Mouse (Mus musculus) granulocyte monocyte progenitor cell, adult 5-6 weeks (primary cell): ENCODE results near the gene Lrig1. TPM values are rescaled to one million over a fixed set of nuclear protein-coding genes. Genes with fewer than 3 reads are reported as not detected.
"Not testable (repeated sequence)": the region's sequence is repeated elsewhere in the genome, so short reads cannot be mapped to it uniquely, and the experiment has no call there.

Experiments
- ATAC-seq: replicated peaks from 2 replicates; pipeline ENCODE4 v1.8.0; 2016; ENCODE audit warnings: mild to moderate bottlenecking, moderate TSS enrichment, inconsistent platforms; ENCODE audit not compliant: poor library complexity, severe bottlenecking
- total RNA-seq, 2 experiments: library from RNA; stranded (forward) in 1 of 2; stranded (reverse) in 1 of 2; fragments of 200-712, 200-1000 nt in 1 of 2; fragments of >200 nt in 1 of 2; fragmentation: Nextera tagmentation in 1 of 2; gene quantifications; 2 replicates each; pipeline ENCODE4 v1.2.3; 2014 to 2017

Gene Lrig1
- total RNA-seq, 2 experiments from 2014 or later, result 0.37 TPM; not detected in 1

DNA sequence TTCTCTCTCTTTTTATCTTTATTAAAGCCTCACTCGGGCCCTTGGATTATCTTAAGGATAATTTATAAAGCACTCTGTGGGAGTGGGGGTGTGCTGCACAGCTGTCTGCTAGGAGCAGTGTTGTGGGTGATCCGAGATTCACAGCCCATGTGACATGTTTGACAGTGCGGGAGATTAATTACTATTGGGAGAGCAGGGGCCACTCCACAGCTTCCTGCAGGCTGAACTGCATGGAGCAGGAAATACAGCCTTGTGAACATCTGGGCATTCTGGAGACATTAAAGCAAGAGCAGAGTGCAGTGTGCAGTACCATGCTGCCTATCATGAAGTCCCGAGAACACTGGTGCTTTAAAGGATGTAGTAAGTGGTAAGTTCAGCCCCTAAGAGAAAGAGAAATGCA, 107.2 kb downstream of the Lrig1 start:
- no peak for ATAC-seq

DNA sequence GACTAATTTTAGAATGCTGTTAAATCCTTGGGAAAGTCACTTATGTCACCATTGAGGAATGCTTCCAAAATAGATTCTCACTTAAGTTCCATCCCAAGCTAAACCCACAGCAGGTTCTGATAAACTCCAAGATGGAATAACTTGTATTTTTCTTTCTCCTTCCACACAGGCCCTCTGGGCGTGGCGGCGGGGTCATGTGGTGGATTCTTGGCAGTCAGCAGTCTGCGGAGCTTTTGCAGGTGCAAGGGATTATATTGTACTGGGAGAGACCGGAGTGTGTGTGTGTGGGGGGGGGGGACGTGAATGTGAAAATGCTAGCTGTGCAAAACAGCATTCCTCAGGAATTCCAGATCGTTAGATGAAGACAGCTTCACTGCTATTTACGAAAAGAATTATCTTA, 107.7 kb downstream of the Lrig1 start:
- ATAC-seq, result no peak

DNA sequence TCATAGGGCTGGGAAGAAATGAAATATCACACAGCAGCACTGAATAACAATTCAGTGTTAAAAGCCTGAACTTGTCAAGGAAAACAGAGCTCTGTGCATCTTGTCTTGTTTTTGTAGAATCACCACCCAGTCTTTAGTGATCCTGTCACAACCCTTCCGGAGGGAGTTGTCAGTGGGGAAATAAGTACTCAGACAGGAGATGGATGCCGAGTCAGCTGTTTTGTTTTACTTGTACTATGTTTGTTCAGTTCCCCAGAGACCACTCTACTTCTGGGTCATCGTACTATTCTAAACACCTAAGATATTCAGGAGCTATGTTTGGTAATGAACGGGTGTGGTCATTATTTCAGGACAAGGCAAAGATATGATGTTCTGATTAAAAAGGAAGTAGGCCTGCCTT, 111.6 kb downstream of the Lrig1 start:
- ATAC-seq, result no peak

DNA sequence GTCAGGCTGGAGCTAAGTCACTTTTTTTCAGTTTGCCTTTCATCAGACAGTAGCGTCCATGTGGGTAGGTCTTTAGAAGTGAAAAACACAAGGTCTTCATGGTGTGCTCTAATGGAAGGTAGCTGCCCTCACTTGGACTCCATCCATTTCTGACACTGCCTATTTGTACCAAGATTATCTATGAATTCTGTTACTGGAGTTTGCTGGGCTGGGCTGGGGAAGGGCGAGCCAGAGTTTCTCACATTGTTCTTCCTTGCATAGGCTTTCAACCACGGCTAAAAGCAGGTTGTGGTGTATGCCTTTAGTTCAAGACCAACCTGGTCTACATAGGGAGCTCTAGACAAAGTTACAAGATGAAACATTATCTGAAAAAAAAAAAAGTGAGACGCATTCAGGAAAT, 115.0 kb downstream of the Lrig1 start:
- no peak for ATAC-seq

DNA sequence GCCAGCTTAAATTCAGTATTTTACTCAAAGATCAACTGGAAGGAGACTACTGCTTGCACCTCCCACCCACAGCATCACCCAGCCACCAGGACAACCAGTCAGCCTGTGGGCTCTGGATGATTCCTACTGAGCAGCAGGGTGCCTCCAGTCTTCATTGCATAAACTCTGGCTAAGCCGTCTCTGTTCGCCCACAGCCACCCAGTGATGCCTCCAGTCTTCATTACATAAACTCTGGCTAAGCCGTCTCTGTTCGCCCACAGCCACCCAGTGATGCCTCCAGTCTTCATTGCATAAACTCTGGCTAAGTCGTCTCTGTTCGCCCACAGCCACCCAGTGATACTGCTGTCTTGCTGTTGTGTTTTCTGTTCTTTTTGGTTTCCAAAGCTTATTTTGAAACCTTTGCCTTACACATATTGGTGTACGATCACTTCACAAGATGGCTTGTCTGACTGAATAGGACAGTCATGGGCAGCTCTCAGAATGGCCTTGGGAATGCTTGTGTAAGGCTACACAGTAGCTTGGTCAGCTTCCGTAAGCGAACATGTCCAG, 115.7 kb downstream of the Lrig1 start:
- ATAC-seq, result no peak

DNA sequence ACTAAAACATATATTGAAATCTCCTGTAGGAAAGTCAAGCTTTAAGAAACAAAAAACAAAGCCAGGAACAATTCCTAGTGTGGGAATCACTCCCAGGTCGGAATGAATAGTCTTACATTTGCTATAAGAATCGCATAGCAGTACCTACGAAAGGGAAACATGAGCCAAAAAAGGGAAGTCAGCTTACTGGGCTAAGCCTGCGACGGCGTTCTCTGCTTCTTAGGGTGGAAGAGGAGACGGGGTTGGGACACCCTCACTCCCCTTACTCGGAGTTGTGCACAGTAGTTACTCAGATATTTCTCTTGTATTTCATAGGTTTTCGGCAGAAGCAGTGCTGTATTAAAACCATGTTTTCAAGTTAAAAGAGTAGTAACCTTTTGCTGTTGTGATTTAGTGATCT, 117.9 kb downstream of the Lrig1 start:
- peak; percentile 80 for ATAC-seq

DNA sequence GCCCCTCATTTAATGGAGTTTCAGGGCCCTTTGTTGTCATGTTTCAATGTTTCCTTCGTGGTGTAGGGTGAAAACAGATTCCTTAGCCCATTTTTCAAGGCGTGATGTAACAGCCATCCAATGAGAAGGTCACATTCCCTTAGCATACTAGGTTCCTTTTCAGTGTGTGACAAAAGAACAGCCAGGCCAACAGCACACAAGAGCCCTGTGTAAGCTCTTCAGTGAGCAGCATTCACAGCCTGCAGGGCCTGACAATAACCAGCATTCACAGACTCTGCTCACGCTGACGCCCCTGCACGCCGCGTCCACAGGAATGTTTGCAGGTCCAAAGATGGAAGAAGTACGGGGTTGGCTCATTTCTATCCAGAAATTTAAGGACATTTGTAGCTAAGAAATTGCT, 122.0 kb downstream of the Lrig1 start:
- no peak for ATAC-seq

DNA sequence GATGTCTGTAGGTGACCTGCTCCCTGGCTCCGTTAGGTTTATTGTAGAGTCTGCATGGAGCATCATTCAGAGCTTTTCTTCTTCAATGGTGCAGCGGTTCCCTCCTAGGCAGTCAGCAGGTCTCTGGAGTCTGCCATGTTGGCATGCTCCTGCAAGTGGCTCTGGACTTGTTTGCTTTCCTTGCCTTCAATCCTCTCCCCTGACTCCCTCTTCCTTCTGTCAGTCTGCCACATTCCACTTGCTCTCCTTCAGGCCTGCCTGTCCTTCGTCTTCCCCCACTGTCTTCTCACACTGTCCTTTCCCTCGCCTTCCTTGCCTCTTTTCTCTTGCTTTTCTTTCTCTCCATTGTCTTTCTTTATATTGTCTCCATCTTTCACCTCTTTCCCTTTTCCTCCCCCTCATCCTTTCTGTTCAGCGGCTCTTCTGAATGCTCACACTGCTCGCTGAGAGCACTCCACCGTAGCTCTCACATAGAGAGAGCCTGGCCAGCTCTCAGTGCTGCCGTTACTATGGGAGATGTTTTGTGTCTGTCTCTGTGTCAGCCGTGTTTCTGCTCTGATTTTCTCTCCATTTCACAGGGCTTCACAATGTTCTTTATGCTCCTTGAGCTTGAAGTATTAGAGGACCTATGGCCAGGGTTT, 124.3 kb downstream of the Lrig1 start:
- ATAC-seq, result no peak

DNA sequence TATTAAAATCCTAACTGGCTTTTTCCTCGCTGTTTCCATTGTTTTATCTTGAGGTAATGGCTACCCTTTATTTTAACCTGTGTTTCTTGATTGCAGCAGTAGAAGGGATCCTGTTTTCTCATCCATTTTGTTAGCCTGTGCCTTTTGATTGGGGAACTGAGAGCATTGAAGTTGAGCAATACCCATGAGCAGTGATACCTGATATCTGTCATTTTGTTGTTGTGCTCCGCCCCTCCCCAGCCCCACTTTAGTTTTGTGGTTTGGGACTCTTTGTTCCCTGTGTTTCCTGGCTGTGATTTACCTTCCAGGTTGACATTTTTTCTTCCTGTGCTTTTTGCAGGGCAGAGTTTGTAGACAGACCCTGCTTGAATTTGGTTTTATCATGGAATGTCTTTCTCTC, 131.9 kb downstream of the Lrig1 start:
- ATAC-seq, result peak; percentile 58

DNA sequence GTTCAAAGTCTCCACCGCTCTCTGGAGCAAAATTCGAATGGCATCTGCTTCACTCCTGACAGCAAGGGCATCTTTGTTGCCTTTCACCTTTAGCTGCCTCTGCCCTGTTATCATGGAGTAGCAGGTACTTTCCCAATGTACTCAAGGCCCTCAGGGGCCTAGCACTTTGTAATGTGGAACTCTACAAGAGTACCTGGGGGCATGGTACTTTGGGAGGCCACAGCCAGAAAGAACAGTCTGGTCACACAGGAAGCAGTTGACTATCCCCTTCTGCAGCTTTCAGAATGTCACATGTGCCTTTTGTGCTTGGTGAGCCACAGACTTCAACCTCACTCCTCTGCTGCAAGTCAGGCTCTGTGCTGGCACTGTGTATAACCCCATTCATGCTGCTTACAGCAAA, 134.2 kb downstream of the Lrig1 start:
- no peak for ATAC-seq

DNA sequence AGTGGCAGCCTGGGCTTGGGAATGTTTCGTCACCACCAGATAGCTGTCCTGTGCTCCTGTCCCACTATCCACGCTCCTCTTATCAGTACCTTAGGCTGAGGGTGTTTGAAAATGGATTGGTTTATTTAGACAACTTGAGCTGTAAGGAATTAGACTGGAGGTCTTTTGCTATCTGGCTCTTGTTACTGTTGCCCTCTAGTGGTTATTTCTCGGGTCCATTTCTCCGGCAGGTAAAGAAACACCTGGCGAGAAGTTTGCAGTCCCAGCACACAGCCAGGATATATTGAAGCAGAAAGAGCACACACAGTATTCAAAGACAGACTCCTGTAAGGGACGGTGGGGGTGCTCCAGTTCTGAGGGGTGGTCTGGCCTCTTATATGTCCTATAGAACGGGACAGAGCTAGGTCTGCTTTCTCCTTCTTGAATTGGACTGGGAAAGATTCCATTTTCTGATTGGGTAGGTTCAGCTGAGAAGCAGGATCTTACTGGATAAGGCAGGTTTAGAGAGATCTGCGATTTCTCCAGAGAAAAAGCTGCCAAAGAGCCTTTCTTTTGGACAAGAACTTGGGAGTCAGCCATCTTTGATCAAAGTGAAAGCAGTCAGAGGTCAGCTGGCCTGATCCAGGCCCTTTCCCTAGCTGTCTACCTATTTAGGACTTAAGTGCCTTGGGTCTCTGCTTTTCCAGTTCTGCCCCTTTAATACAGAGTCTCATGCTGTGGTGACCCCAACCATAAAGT, 136.6 kb downstream of the Lrig1 start:
- no peak for ATAC-seq

DNA sequence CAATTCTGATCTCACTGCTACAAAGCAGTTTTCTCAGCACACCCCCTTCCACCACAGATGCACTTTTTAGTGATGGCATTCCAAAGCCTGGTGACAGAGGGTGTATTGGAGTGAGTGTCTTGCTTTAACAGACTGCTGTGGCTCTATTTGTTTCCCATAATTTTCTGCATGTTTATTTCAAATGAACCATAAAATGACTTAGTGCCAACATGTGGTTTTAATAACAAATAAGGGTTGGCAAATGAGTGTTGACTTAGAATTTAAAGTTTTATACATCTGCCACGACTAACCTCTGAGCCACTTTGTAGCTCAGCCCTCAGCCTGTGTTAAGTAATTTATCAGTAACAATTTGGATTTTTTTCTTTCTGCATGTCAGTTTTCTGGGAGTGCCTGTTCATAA, 138.6 kb downstream of the Lrig1 start:
- ATAC-seq, result no peak

DNA sequence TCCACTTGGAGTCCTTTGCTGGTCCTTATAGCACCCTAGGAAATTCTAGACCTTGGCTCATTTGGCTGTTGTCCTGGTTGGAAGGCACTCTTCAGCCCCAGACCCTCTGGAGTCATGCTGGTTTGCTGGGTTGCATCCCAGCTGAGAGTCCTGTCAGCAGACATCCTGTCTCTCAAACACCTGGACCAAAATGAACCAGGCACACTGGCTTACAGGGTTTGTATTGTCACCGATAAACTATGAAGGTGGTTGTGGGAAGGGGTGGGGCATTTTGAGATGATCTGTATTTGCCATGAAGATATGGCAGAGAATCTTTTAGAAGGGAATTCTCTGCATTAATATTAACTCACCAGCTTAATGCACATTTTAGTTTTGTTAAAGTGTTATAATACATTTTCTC, 139.1 kb downstream of the Lrig1 start:
- ATAC-seq, result no peak

DNA sequence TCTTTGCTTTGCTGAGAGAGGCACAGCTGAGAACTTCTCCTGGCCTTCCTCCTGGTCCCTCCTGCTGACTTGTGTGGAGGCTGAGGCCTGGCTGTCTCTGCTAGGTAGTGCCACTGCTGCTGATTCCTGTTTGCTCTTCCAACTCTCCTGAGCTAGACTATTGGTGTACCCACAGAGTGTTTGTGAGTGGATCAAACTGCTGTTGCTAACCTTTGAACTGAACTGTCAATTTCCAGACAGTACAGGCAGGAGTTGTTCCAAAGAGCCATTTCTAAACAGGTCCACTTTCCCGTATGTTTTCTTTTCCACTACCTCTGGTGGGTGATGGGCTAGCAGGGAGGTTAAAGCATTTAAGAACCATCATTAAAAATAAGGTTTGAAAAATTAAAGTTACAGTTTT, 141.4 kb downstream of the Lrig1 start:
- not testable (repeated sequence) for ATAC-seq

Other genes with a start within 250 kb of the Lrig1 start
- gene Slc25a26, start 199.8 kb downstream of the Lrig1 start, total RNA-seq (2014; fragmentation: Nextera tagmentation), result 9.4 and 10.9 TPM in 2 replicates
- 5.6 and 7.3 TPM in 2 replicates for gene Slc25a26, start 199.8 kb downstream of the Lrig1 start, total RNA-seq (2017)